Mouse (Mus musculus): ENCODE measurements around the gene Slc35a3. TPM values are rescaled to one million over a fixed set of nuclear protein-coding genes. Genes with fewer than 3 reads are reported as not detected.

The Slc35a3 gene
- polyA plus RNA-seq, 1 experiment from 2014 or later: 5.7 TPM

DNA sequence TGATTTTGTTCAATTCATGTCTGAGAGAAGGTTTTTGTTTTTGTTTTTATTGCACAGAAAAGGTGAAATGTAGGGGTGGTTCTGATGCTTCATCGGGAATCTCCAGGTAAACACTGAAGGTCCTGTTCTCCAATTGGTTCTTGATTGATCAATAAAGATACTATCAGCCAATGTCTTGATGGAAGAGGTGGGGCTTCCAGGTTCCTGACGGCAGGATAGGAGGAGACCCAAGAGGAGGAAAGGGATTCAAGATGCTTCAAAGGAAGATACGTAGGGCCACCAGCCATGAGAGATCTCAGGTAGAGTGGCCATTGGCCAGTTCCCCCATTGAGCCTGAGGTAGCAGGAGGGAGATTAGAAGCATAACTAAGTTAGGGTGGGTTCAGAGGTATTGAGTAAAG, 6.3 kb upstream of the Slc35a3 start:
- 68% methylated on average over 3 of the region's 3 CpGs for WGBS
- H3K4me3 ChIP-seq: no peak overlapping the region

DNA sequence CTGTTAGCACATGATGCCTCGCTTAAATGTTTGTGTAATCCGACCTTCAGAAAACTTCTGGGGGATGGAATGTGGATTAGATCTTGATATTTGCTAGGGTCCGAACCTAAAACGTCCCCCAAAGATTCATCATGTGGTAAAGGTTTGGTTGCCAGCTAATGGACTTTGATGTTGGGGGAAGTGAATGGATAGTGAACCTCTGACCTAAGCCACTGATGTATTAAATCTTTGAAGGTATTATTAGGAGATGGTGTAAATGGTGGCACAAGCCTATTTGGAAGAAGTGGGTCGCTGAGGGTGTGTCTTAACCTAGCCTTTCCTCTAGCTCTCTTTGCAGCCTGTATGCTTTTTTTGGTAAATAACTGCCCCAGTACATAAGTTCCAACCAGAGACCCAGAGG, 400 bp upstream of the Slc35a3 start:
- no peaks in the 10 kb centered on the region for H3K9me3 ChIP-seq

More for the DNA sequence above, 6.3 kb upstream of the Slc35a3 start:
- DNase-seq (ENCODE audit: low spot score): no peak
- Histone ChIP-seq H3K4me1 (replicated peaks) (no peaks in the 10 kb centered on the region), H3K27me3 (ENCODE audit: insufficient read depth, poor library complexity, severe bottlenecking) (peaks cover under 1% of the 10 kb centered on the region; the same call in 1 of the 2 replicates), H3K9me3 (no peaks in the 10 kb centered on the region), H3K27ac (no peak overlapping the region), H3K36me3 (no peaks in the 10 kb centered on the region)

DNA sequence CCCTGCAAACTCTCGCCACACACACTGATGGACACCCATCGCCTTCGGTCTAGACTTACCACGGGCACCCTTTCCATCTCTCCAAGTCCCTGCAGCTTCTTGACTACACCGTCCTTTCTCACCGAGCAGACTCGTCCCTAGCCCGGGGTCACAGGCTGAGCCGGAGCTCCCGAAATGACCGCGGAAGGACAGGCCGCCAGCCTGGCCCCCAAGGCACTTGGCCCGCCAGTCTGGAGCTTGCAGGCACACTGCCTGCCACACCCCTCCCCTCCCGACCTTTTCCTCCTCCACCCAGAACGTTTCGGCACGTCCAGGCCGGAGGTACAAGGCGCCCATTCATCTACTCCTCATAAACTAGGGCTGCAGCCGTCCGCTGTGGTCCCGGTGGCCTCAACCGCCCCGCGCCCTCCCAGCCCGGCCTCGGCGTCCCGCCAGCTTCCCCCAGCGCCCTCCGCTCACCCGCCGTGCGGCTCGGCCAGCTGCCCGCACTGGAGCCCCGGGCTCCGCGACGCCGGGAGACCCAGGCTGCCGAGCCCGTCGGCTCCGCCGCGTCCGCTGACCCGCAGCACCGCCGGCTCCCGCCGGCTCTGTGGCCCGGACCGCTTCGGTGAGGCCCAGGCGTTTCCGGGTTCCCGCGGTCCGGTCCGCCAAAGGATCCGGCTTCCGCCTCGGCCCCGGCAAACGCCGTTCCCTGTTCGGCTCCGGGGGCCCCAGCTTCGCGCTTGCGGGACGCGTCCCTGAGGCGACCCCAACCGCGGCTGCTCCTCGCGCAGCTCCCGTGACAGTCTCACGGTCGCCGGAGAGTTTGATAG, 801 bp downstream of the Slc35a3 start:
- Histone ChIP-seq H3K4me3 (peak overlapping the region; percentile 91), H3K36me3 (no peaks in the 10 kb centered on the region), H3K4me1 (replicated peaks) (peaks cover 10% of the 10 kb centered on the region), H3K27me3 (ENCODE audit: insufficient read depth, poor library complexity, severe bottlenecking) (peaks cover 13% of the 10 kb centered on the region), H3K27ac (peak overlapping the region; percentile 94), H3K9me3 (no peaks in the 10 kb centered on the region)
- under 1% methylated on average over 80 of the region's 85 CpGs for WGBS
- peak; percentile 75 for DNase-seq (ENCODE audit: low spot score)

More for the DNA sequence above, 400 bp upstream of the Slc35a3 start:
- H3K4me1 ChIP-seq (replicated peaks): peaks cover 10% of the 10 kb centered on the region
- no peak for DNase-seq (ENCODE audit: low spot score)
- no peaks in the 10 kb centered on the region for H3K36me3 ChIP-seq
- peaks cover 13% of the 10 kb centered on the region for H3K27me3 ChIP-seq (ENCODE audit: insufficient read depth, poor library complexity, severe bottlenecking)
- H3K4me3 ChIP-seq: peak overlapping the region; percentile 91; the same call in 1 of the 2 replicates
- no peak overlapping the region for H3K27ac ChIP-seq
- WGBS: 39% methylated on average over 5 of the region's 5 CpGs

DNA sequence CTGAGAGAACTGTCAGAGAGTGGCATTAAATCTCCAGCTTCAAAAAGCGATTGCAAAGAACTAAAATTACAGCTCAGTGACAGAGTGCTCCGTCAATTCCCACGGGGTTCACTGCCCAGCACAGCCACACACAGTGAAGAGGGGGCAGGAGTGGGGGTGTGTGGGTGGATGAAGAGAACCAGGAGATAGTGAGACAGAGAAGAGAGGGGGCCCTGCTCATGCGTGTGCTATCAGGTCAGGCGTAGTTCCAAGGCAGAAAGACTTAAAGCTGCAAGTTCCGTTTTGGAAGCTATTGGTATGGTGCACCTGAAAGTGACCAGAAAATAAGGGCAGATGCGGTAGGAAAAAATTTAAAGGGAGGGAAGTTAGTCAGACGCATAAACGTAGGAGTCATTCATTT, 1.7 kb downstream of the Slc35a3 start:
- Histone ChIP-seq H3K36me3 (no peaks in the 10 kb centered on the region), H3K27me3 (ENCODE audit: insufficient read depth, poor library complexity, severe bottlenecking) (peaks cover 13% of the 10 kb centered on the region), H3K4me1 (replicated peaks) (peaks cover 10% of the 10 kb centered on the region), H3K4me3 (peak overlapping the region; percentile 91), H3K27ac (no peak overlapping the region), H3K9me3 (no peaks in the 10 kb centered on the region)
- peak; percentile 6 for DNase-seq (ENCODE audit: low spot score)
- WGBS: 61% methylated on average over 9 of the region's 9 CpGs

DNA sequence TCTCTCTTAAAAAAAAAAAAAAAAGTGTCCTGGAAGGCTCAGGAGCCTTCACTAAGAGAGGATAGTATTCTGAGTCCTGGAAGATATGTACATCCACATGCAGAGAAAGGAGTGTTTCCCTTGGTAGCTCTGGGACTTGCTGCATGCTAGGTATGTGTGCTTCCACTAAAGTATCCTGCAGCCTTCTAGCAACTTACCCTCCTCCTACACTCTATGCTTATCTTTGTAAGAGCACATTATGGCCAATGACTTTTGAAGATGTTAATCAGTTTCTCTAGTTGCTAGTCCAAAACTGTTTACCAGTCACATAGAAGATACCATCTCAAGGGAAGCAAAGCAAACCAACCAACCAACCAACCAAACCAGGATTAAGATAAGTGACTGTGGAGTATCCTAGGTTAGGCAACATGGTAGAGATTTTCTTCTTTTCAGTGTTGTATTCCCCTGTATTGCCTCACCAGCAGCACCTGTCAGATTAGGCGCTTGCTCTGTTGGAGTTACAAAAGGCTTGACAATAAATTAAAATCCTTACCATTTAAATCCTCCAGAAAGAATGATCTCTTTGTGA, 6.9 kb downstream of the Slc35a3 start:
- H3K4me3 ChIP-seq: no peak overlapping the region
- DNase-seq (ENCODE audit: low spot score): no peak
- H3K27me3 ChIP-seq (ENCODE audit: insufficient read depth, poor library complexity, severe bottlenecking): no peaks in the 10 kb centered on the region
- no peaks in the 10 kb centered on the region for H3K9me3 ChIP-seq
- H3K27ac ChIP-seq: no peak overlapping the region
- no peaks in the 10 kb centered on the region for H3K36me3 ChIP-seq
- 93% methylated on average over 1 of the region's 1 CpGs for WGBS
- peaks cover under 1% of the 10 kb centered on the region for H3K4me1 ChIP-seq (replicated peaks)

DNA sequence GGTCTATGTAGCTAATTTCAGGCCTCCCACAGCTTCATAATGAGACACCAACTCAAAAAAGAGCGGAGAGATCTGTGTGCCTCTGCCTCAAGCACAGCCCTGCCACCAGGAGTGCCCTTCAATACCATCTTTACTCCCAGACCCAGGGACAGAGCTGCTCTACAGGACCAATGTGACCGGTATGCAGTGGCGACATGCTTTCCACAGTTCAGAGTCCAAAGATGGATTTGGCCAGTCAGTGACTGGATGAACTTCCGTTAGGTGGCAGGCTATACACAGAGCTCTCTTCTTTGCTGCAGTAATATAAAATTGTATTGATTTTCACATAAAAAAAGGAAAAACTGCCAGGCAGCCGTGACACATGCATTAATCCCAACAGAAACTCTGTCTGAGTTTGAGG, 8.8 kb downstream of the Slc35a3 start:
- Histone ChIP-seq H3K4me3 (no peak overlapping the region), H3K9me3 (no peaks in the 10 kb centered on the region), H3K36me3 (no peaks in the 10 kb centered on the region), H3K27me3 (ENCODE audit: insufficient read depth, poor library complexity, severe bottlenecking) (no peaks in the 10 kb centered on the region), H3K4me1 (replicated peaks) (no peaks in the 10 kb centered on the region), H3K27ac (no peak overlapping the region)
- 94% methylated on average over 5 of the region's 5 CpGs for WGBS
- DNase-seq (ENCODE audit: low spot score): no peak

DNA sequence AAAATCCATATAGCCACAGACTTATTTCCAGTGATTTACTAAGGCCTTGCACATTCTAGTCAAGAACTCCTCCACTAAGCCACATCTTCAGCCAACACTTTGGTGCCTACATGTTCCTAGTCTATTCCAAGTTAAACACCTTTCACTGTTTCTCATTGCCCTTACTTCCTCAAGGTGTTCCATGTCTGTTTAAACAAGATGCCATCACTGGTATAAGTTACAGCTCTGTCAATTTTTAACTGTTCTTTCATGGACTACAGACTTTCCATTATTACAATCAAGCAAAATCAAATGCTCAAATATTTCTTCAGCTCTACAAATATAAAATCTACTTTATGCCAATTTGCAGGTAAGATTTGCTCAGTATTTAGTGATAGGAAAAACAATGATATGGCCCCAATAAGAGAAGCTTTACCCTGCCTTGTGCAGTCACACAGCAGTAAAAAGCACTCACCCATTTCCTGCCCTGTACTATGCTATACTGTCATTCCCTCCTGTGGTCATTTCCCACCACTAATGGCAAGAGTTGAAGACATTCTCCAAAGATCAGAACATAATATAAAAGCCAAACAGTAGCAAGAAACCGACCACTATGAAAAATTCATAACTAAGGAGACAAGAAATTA, 9.9 kb downstream of the Slc35a3 start:
- no peaks in the 10 kb centered on the region for H3K36me3 ChIP-seq
- H3K27me3 ChIP-seq (ENCODE audit: insufficient read depth, poor library complexity, severe bottlenecking): no peaks in the 10 kb centered on the region
- no peak overlapping the region for H3K27ac ChIP-seq
- no peak overlapping the region for H3K4me3 ChIP-seq
- H3K4me1 ChIP-seq (replicated peaks): no peaks in the 10 kb centered on the region
- no peak for DNase-seq (ENCODE audit: low spot score)
- WGBS: 92% methylated on average over 1 of the region's 1 CpGs
- no peaks in the 10 kb centered on the region for H3K9me3 ChIP-seq

DNA sequence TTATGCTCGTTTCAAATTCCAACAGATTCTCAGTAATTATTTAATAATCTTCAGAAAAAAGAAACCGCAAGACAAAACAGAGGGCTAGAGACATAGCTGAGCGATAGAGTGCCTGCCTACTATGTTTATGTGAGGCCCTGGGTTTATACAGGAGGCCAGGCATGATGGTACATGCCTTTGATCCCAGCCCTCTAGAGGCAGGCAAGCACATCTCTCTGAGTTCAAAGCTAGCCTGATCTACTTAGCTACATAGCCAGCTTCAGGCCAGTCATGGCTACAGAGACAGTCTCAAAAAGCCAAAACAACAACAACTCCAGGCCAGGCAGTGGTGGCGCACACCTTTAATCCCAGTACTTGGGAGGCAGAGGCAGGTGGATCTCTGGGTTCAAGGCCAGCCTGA, 11.0 kb downstream of the Slc35a3 start:
- WGBS: 94% methylated on average over 4 of the region's 4 CpGs

DNA sequence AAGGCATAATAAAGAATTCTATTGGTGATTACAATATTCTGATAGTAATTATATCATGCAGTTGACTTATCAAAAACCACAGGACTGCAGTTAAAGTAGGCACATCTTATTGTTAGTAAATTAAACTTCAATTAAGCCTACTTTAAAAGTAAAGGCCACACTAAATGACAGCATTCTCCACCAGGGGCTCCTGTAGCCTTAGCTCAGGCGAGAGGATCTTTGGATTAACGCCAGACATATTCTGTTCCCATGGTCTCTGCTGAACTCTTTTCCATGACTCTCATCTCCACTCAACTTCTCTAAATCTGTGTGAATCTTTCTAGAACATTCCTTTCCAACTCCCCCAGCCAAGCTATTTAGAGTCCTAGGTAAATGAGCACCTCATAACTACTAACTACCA, 13.8 kb downstream of the Slc35a3 start:
- whole genome bisulfite sequencing: 78% methylated on average over 2 of the region's 2 CpGs
- no peak overlapping the region for H3K27ac ChIP-seq
- H3K27me3 ChIP-seq (ENCODE audit: insufficient read depth, poor library complexity, severe bottlenecking): no peaks in the 10 kb centered on the region
- no peaks in the 10 kb centered on the region for H3K9me3 ChIP-seq
- peaks cover 3% of the 10 kb centered on the region; the same call in 1 of the 2 replicates for H3K36me3 ChIP-seq
- no peak for DNase-seq (ENCODE audit: low spot score)
- H3K4me1 ChIP-seq (replicated peaks): no peaks in the 10 kb centered on the region
- no peak overlapping the region for H3K4me3 ChIP-seq

More for the DNA sequence above, 11.0 kb downstream of the Slc35a3 start:
- Histone ChIP-seq H3K4me1 (replicated peaks) (no peaks in the 10 kb centered on the region), H3K4me3 (no peak overlapping the region), H3K9me3 (no peaks in the 10 kb centered on the region), H3K36me3 (no peaks in the 10 kb centered on the region), H3K27me3 (ENCODE audit: insufficient read depth, poor library complexity, severe bottlenecking) (no peaks in the 10 kb centered on the region), H3K27ac (no peak overlapping the region)
- DNase-seq (ENCODE audit: low spot score): no peak

DNA sequence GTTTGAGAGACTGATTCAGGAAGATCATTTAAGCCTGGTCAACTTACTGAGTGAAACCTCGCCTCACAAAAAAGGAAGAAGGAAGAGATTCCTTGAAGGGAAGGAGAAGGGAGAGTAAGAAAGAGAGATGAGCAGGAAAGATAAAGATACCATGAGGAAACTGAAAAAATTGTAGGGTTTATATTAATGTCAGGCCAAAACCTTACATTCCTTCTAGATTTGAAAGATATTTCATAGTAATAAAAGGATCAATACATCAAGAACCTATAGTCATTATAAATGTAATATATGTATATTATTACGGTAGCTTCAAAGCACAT, 17.0 kb downstream of the Slc35a3 start:
- Histone ChIP-seq H3K9me3 (no peaks in the 10 kb centered on the region), H3K27ac (no peak overlapping the region), H3K27me3 (ENCODE audit: insufficient read depth, poor library complexity, severe bottlenecking) (no peaks in the 10 kb centered on the region), H3K4me3 (no peak overlapping the region), H3K36me3 (peaks cover 9% of the 10 kb centered on the region; the same call in 1 of the 2 replicates), H3K4me1 (replicated peaks) (no peaks in the 10 kb centered on the region)
- no peak for DNase-seq (ENCODE audit: low spot score)
- 90% methylated on average over 2 of the region's 2 CpGs for WGBS

DNA sequence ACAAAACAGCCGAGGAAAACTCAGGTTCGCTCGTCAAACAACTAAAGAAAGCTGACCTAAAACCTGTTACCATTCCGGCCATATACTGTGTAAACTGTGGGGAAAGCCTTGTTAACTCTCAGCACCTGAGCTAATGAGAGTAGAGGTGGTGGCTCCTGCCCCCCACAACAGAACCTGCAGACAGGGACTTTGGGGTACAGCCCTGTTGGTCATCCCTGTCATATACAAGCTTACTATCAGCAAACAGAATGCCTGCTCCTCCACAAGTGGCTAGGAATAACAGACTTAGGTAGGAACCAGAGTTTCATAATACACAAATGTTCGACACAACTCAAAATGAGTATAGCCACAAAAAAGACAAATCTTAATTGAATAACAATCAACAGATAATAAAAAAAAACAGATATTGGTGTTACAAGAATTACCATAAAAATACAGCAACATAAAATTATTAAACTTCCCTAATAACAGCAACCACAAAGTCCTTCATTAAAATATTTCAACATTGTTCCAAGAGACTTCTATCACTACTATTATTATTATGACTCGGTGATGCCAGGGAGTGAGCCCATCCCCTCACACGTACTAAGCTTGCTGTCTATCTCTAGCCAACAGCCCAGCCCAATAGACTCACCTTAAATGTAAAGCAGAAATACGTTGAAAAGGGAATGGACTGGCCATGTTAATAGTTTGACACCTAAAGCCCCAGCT, 17.5 kb downstream of the Slc35a3 start:
- Histone ChIP-seq H3K4me1 (replicated peaks) (no peaks in the 10 kb centered on the region), H3K27ac (no peak overlapping the region), H3K9me3 (no peaks in the 10 kb centered on the region), H3K27me3 (ENCODE audit: insufficient read depth, poor library complexity, severe bottlenecking) (no peaks in the 10 kb centered on the region), H3K36me3 (peaks cover 9% of the 10 kb centered on the region; the same call in 1 of the 2 replicates), H3K4me3 (no peak overlapping the region)
- WGBS: 92% methylated on average over 8 of the region's 8 CpGs
- no peak for DNase-seq (ENCODE audit: low spot score)

DNA sequence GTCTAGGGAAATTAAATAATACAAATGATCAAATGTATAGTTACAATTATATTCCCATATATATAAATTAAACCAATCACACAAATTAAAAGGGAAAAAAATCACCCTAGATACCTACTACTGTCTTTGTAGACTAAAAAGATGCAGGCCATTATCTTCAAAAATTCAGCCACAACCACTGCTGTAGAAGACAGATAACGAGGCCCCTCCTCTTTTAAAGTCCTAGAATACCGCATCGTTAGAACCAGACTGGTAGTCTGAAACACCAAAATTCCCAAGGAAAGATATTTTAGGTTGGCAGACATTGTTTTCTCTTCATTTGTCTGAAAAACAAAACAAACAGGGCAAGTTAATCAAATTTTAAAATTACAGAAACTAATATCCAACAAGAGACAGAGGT, 18.3 kb downstream of the Slc35a3 start:
- DNase-seq (ENCODE audit: low spot score): no peak
- H3K9me3 ChIP-seq: no peaks in the 10 kb centered on the region
- 92% methylated on average over 3 of the region's 3 CpGs for WGBS
- H3K36me3 ChIP-seq: peaks cover 9% of the 10 kb centered on the region; the same call in 1 of the 2 replicates
- H3K4me1 ChIP-seq (replicated peaks): no peaks in the 10 kb centered on the region
- no peaks in the 10 kb centered on the region for H3K27me3 ChIP-seq (ENCODE audit: insufficient read depth, poor library complexity, severe bottlenecking)
- H3K27ac ChIP-seq: no peak overlapping the region
- no peak overlapping the region for H3K4me3 ChIP-seq

All from hindbrain, embryonic 10.5 days (tissue).